Mouse (Mus musculus) cerebellum, postnatal 14 days (tissue): ENCODE results near the gene Rogdi.
A peak's percentile ranks its signal among the peaks of the same experiment; 100 is the strongest.

ENCODE experiments used
- DNase-seq, 2 experiments: peaks; one replicate each; pipeline ENCODE4 v3.0.0; 2021; ENCODE audit warnings: mixed read lengths in 2 of 2

Rogdi gene

GRCm38 (mm10) chr16:5013054-5013838 is at the start of gene Rogdi:
Rogdi (minus strand) TSS chr16:5013553.
- DNase-seq: peak; percentile 99

GRCm38 (mm10) chr16:5058114-5058513 is 44.8 kb upstream of the Rogdi start:
- peak; percentile 33 to 45 for DNase-seq

- DNase-seq: peak; percentile 82 to 85
Observed at GRCm38 (mm10) chr16:5050251-5051110, 37.1 kb upstream of the Rogdi start.

GRCm38 (mm10) chr16:5049774-5050234 is 36.5 kb upstream of the Rogdi start, which contains the start of the genes Glyr1 and Ubn1:
Glyr1 (minus strand) TSS chr16:5049863.
Ubn1 (plus strand) TSS chr16:5050057.
- DNase-seq: peak; percentile 99

- DNase-seq: no peak
Observed at GRCm38 (mm10) chr16:5049182-5049773, 35.9 kb upstream of the Rogdi start.

GRCm38 (mm10) chr16:5045322-5045721 is 32.0 kb upstream of the Rogdi start:
- DNase-seq: no peak

GRCm38 (mm10) chr16:5036649-5037234 is 23.4 kb upstream of the Rogdi start:
- no peak for DNase-seq

- DNase-seq: no peak
Observed at GRCm38 (mm10) chr16:5035591-5035990, 22.2 kb upstream of the Rogdi start.

GRCm38 (mm10) chr16:5029847-5030246 is 16.5 kb upstream of the Rogdi start:
- DNase-seq: no peak

- DNase-seq: no peak
Observed at GRCm38 (mm10) chr16:5024021-5024420, 10.7 kb upstream of the Rogdi start.

GRCm38 (mm10) chr16:5014578-5014977 is 1.2 kb upstream of the Rogdi start:
- no peak for DNase-seq

GRCm38 (mm10) chr16:5012036-5013005 is 1.0 kb downstream of the Rogdi start:
- peak; percentile 31 to 36 for DNase-seq

- no peak for DNase-seq
Observed at GRCm38 (mm10) chr16:5011285-5011684, 2.1 kb downstream of the Rogdi start.

GRCm38 (mm10) chr16:5010371-5010935 is 2.9 kb downstream of the Rogdi start:
- DNase-seq: no peak

GRCm38 (mm10) chr16:5008076-5008475 is 5.3 kb downstream of the Rogdi start:
- peak; percentile 45 to 60 for DNase-seq

GRCm38 (mm10) chr16:5007492-5007891 is 5.9 kb downstream of the Rogdi start:
- no peak for DNase-seq

GRCm38 (mm10) chr16:5007067-5007466 is 6.3 kb downstream of the Rogdi start, which contains the start of gene Smim22:
Smim22 (plus strand) TSS chr16:5007288.
- DNase-seq: peak; percentile 32 to 60

- no peak for DNase-seq
Observed at GRCm38 (mm10) chr16:5000611-5001010, 12.7 kb downstream of the Rogdi start.

GRCm38 (mm10) chr16:4998984-4999383 is 14.4 kb downstream of the Rogdi start:
- no peak for DNase-seq

- no peak for DNase-seq
Observed at GRCm38 (mm10) chr16:4997553-4997952, 15.8 kb downstream of the Rogdi start, which contains the start of gene Sept12. Sept12 (minus strand) TSS chr16:4997852.

- DNase-seq: no peak
Observed at GRCm38 (mm10) chr16:4993276-4993675, 20.1 kb downstream of the Rogdi start.
